Mouse (Mus musculus): ENCODE measurements around the gene Rpl19.

The Rpl19 gene

GRCm38 (mm10) chr11:98026570-98027296, at the start of gene Rpl19:
Rpl19 (plus strand) TSS chr11:98026710.
- peak; percentile 94 to 98 for DNase-seq (ENCODE audit: inconsistent age in 2 of 2, low spot score in 1 of 2)

GRCm38 (mm10) chr11:97977797-97978196, 48.7 kb upstream of the Rpl19 start:
- no peak for DNase-seq (ENCODE audit: inconsistent age in 2 of 2, low spot score in 1 of 2)

- DNase-seq (ENCODE audit: inconsistent age in 2 of 2, low spot score in 1 of 2), result no peak
Observed at GRCm38 (mm10) chr11:97978392-97978791, 48.1 kb upstream of the Rpl19 start.

GRCm38 (mm10) chr11:97979824-97980495, 46.5 kb upstream of the Rpl19 start:
- DNase-seq (ENCODE audit: inconsistent age in 2 of 2, low spot score in 1 of 2), result no peak

GRCm38 (mm10) chr11:97980531-97980966, 46.0 kb upstream of the Rpl19 start:
- peak; percentile 50 to 70 for DNase-seq (ENCODE audit: inconsistent age in 2 of 2, low spot score in 1 of 2)

- peak; percentile 54 to 67 for DNase-seq (ENCODE audit: inconsistent age in 2 of 2, low spot score in 1 of 2)
Observed at GRCm38 (mm10) chr11:97982721-97983120, 43.8 kb upstream of the Rpl19 start.

- DNase-seq (ENCODE audit: inconsistent age in 2 of 2, low spot score in 1 of 2), result no peak
Observed at GRCm38 (mm10) chr11:97983506-97983905, 43.0 kb upstream of the Rpl19 start.

GRCm38 (mm10) chr11:97983983-97984382, 42.5 kb upstream of the Rpl19 start:
- no peak for DNase-seq (ENCODE audit: inconsistent age in 2 of 2, low spot score in 1 of 2)

- peak; percentile 83 to 91 for DNase-seq (ENCODE audit: inconsistent age in 2 of 2, low spot score in 1 of 2)
Observed at GRCm38 (mm10) chr11:97985727-97986677, 40.5 kb upstream of the Rpl19 start, which contains the start of gene Plxdc1. Plxdc1 (minus strand) TSS chr11:97986444.

GRCm38 (mm10) chr11:97986738-97987465, 39.6 kb upstream of the Rpl19 start:
- DNase-seq (ENCODE audit: inconsistent age in 2 of 2, low spot score in 1 of 2), result peak in 1 of 2 experiments; percentile 60

GRCm38 (mm10) chr11:97987551-97988526, 38.7 kb upstream of the Rpl19 start:
- DNase-seq (ENCODE audit: inconsistent age in 2 of 2, low spot score in 1 of 2), result peak; percentile 96 to 100

- peak; percentile 91 to 98 for DNase-seq (ENCODE audit: inconsistent age in 2 of 2, low spot score in 1 of 2)
Observed at GRCm38 (mm10) chr11:97988530-97989096, 37.9 kb upstream of the Rpl19 start.

- DNase-seq (ENCODE audit: inconsistent age in 2 of 2, low spot score in 1 of 2), result peak; percentile 83 to 94
Observed at GRCm38 (mm10) chr11:97994539-97995100, 31.9 kb upstream of the Rpl19 start.

GRCm38 (mm10) chr11:97995564-97996288, 30.8 kb upstream of the Rpl19 start, which contains the start of gene Arl5c:
Arl5c (minus strand) TSS chr11:97996181.
- DNase-seq (ENCODE audit: inconsistent age in 2 of 2, low spot score in 1 of 2), result peak; percentile 54 to 71

GRCm38 (mm10) chr11:97996691-97997090, 29.8 kb upstream of the Rpl19 start:
- no peak for DNase-seq (ENCODE audit: inconsistent age in 2 of 2, low spot score in 1 of 2)

- DNase-seq (ENCODE audit: inconsistent age in 2 of 2, low spot score in 1 of 2), result peak in 1 of 2 experiments; percentile 61
Observed at GRCm38 (mm10) chr11:97997387-97997960, 29.0 kb upstream of the Rpl19 start.

GRCm38 (mm10) chr11:97998074-97998793, 28.3 kb upstream of the Rpl19 start:
- DNase-seq (ENCODE audit: inconsistent age in 2 of 2, low spot score in 1 of 2), result no peak
